Mouse (Mus musculus): ENCODE results near the gene Fam181a.

GRCm38 (mm10) chr12:103346945-103347344, 36.2 kb downstream of the Fam181a start:
- TF ChIP-seq CTCF (conservative IDR thresholded peaks at IDR 0.05; ENCODE audit: low read length) (no peak), POU5F1 (IDR thresholded peaks at IDR 0.05; ENCODE audit: borderline replicate concordance, low read length) (no peak)

Data from E14TG2a.4 (cell line).